Mouse (Mus musculus) frontal cortex, postnatal 25 days (tissue): Measurements from ENCODE around the gene C9orf72.
A peak's percentile ranks its signal among the peaks of the same experiment; 100 is the strongest.
"Not testable (repeated sequence)": the region's sequence is repeated elsewhere in the genome, so short reads cannot be mapped to it uniquely, and the experiment has no call there.

Source experiments
- DNase-seq, 2 experiments: peaks; one replicate each; pipeline ENCODE4 v3.0.0; 2022; ENCODE audit warnings: low spot score in 2 of 2

The C9orf72 gene

GRCm38 (mm10) chr4:35225734-35226495 lies at the start of gene C9orf72:
C9orf72 (minus strand) TSS chr4:35226175.
- peak; percentile 94 to 96 for DNase-seq

- DNase-seq, result no peak
These were observed 33.0 kb upstream of the C9orf72 start for GRCm38 (mm10) chr4:35259006-35259405.

- no peak for DNase-seq
These were observed 18.0 kb upstream of the C9orf72 start for GRCm38 (mm10) chr4:35244023-35244422.

GRCm38 (mm10) chr4:35241735-35242134 lies 15.8 kb upstream of the C9orf72 start:
- no peak for DNase-seq

GRCm38 (mm10) chr4:35238696-35239095 lies 12.7 kb upstream of the C9orf72 start:
- DNase-seq, result no peak

GRCm38 (mm10) chr4:35238240-35238639 lies 12.3 kb upstream of the C9orf72 start:
- not testable (repeated sequence) for DNase-seq

- no peak for DNase-seq
These were observed 10.3 kb upstream of the C9orf72 start for GRCm38 (mm10) chr4:35236313-35236712.

- DNase-seq, result no peak
These were observed 2.3 kb upstream of the C9orf72 start for GRCm38 (mm10) chr4:35228260-35228659.

- no peak for DNase-seq
These were observed 569 bp upstream of the C9orf72 start for GRCm38 (mm10) chr4:35226496-35226992.

- DNase-seq, result no peak
These were observed 738 bp downstream of the C9orf72 start for GRCm38 (mm10) chr4:35225141-35225733.

GRCm38 (mm10) chr4:35224101-35224500 lies 1.9 kb downstream of the C9orf72 start:
- DNase-seq, result no peak

- no peak for DNase-seq
These were observed 2.5 kb downstream of the C9orf72 start for GRCm38 (mm10) chr4:35223376-35223988.

- DNase-seq, result no peak
These were observed 4.1 kb downstream of the C9orf72 start for GRCm38 (mm10) chr4:35221903-35222302.

GRCm38 (mm10) chr4:35221131-35221530 lies 4.8 kb downstream of the C9orf72 start:
- DNase-seq, result no peak

- no peak for DNase-seq
These were observed 5.8 kb downstream of the C9orf72 start for GRCm38 (mm10) chr4:35220108-35220731.

GRCm38 (mm10) chr4:35204659-35205058 lies 21.3 kb downstream of the C9orf72 start:
- DNase-seq, result no peak

- DNase-seq, result no peak
These were observed 22.3 kb downstream of the C9orf72 start for GRCm38 (mm10) chr4:35203724-35204123.

GRCm38 (mm10) chr4:35201700-35202099 lies 24.3 kb downstream of the C9orf72 start:
- no peak for DNase-seq

- DNase-seq, result no peak
These were observed 33.2 kb downstream of the C9orf72 start for GRCm38 (mm10) chr4:35192725-35193124.

- no peak for DNase-seq
These were observed 36.2 kb downstream of the C9orf72 start for GRCm38 (mm10) chr4:35189794-35190193.

GRCm38 (mm10) chr4:35187617-35188326 lies 38.2 kb downstream of the C9orf72 start:
- no peak for DNase-seq
